Mouse (Mus musculus) left cerebral cortex, postnatal 14 days (tissue): Measurements from ENCODE around the gene Kdm1a. TPM values are rescaled to one million over a fixed set of nuclear protein-coding genes. Genes with fewer than 3 reads are reported as not detected.

ENCODE experiments used
- DNase-seq, 2 experiments: peaks; one replicate each; pipeline ENCODE4 v3.0.0; 2021 to 2022; ENCODE audit warnings: low spot score in 2 of 2, mixed read lengths in 1 of 2
- intact Hi-C: fragments of 180-260 bp; cut with DNase I; formaldehyde crosslinking; loops from one replicate; pipeline ENCODE4 v1.15.1; 2025
- long read RNA-seq, 2 experiments: library from polyadenylated mRNA; stranded (forward); transcript quantifications; one replicate each; pipeline ENCODE4 v2.0.0; 2021
- total RNA-seq, 2 experiments: library from RNA; stranded (reverse); gene quantifications; 2 replicates each; pipeline ENCODE4 v1.2.3; 2021

Kdm1a gene
- total RNA-seq, result 100 to 1,000 TPM; 104 to 105 TPM
- long read RNA-seq, experiment 1, transcript Kdm1a-203 (19 exons, 3,008 nt), result minor isoform, 49 of 123 reads
- long read RNA-seq, experiment 1, transcript Kdm1a-202 (20 exons, 3,028 nt), result major isoform, 59 of 123 reads
- long read RNA-seq, experiment 1, partial matches to known transcripts, result 8 of 123 reads
- long read RNA-seq, experiment 1, other reads (novel, unspliced or antisense), result 5 of 123 reads
- long read RNA-seq, experiment 2, transcript Kdm1a-202 (20 exons, 3,028 nt), result major isoform, 60 of 131 reads
- long read RNA-seq, experiment 2, transcript Kdm1a-203 (19 exons, 3,008 nt), result minor isoform, 58 of 131 reads
- long read RNA-seq, experiment 2, partial matches to known transcripts, result 6 of 131 reads
- long read RNA-seq, experiment 2, other reads (novel, unspliced or antisense), result 7 of 131 reads

DNA sequence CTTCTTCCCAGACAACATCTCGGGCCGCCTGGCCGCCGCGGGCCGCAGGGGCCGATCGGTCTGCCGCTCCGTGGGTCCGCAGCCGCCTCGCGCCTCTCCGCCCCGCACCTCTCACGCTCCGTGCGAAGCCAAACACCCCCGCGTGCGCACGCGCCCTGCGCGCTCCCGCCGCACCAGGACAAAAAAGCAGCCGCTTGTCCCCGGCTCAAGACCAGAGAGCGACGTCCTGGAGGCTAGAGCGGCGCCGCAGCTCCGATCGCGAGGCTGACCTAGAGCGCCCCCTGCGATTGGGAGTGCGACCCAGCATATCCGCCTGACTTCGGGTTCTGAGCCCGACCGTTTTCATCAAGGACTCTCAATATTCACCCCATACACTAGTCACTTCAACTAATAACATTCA, at the start of gene Kdm1a:
Gene Kdm1a (minus strand): TSS at position 156 of the 400 bp plus-strand sequence.
- intact Hi-C loops, result no loop called here
- DNase-seq, result peak; percentile 96 to 97

GRCm38 (mm10) chr4:136651882-136652527, 49.5 kb upstream of the Kdm1a start:
- DNase-seq, result peak; percentile 44 to 80
- intact Hi-C loops, result loop anchor here (2.0 to 5.0 kb wide), 2 partner anchors 225 to 325 kb away; no protein-coding TSS in a partner anchor

DNA sequence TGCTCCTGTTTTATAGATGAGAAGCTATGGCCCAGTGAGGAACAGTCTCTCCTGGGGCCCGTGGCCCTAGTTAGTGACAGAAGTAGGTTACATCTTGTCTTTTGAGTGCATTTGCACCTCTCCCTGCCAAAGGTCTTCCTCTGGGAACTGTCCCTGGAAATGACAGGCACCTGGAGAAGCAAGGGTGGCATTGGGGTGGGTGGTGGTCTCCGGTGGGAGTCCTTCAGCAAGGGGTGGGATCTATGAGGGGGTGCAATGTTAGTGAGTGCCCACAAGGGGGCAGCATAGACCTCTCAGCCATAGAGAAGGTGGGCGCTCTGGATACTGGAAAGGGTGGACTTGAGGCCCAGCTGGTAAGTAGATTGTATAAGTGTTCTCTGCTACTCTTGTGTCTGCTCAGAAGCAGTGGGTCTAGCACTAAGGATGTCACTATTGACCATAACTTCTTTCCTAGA, 48.9 kb upstream of the Kdm1a start:
- DNase-seq, result peak in 1 of 2 experiments; percentile 76
- intact Hi-C loops, result loop anchor here (2.0 to 5.0 kb wide), 2 partner anchors 225 to 326 kb away; no protein-coding TSS in a partner anchor

DNA sequence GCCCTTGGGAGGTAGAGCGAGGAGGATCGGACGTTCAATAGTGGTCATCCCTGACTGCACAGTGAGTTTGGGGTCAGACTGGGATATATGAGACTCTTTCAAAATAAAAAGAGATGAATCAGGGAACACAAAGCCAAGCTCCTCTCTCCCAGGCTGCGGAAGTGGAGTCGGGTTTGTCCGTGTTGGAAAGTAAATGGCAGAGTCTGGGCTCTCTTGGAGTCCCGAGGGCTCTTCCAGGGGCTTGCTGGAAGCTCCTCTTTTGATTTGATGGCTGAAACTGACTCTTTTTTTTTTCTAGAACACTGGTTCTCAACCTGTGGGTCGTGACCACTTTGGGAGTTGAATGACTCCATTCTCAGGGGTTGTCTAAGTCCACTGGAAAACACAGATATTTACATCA, 47.7 kb upstream of the Kdm1a start:
- intact Hi-C loops, result loop anchor here (2.0 to 5.0 kb wide), 2 partner anchors 227 to 327 kb away; no protein-coding TSS in a partner anchor
- DNase-seq, result no peak

GRCm38 (mm10) chr4:136649480-136650196, 47.1 kb upstream of the Kdm1a start:
- peak; percentile 37 to 52 for DNase-seq
- intact Hi-C loops, result loop anchor here (2.0 to 5.0 kb wide), 3 partner anchors 227 to 423 kb away; no protein-coding TSS in a partner anchor

- DNase-seq, result peak; percentile 91 to 92
- intact Hi-C loops, result loop anchor here (5.0 kb wide), 1 partner anchor 423 kb away; no protein-coding TSS in a partner anchor
Measured at GRCm38 (mm10) chr4:136648922-136649479, 46.5 kb upstream of the Kdm1a start.

DNA sequence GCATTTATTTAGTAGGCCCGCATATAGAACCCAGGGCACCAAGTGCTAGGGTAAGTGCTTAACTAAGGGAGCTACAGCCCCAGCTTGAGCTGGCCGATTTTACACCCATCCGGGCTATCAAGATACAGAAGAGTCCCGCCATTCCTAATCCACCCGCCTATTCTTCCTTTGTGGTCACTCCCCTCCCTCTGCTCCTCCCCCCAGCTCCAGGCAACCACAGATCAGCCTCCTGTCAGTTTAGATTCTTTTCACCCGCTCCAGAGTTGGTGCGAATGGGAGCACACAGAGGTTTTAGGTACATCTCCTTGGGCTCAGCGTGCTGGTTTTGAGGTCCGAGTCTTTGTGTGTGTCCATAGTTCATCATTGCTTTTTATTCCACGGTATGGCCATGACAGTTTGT, 36.4 kb upstream of the Kdm1a start:
- DNase-seq, result no peak
- intact Hi-C loops, result no loop called here

DNA sequence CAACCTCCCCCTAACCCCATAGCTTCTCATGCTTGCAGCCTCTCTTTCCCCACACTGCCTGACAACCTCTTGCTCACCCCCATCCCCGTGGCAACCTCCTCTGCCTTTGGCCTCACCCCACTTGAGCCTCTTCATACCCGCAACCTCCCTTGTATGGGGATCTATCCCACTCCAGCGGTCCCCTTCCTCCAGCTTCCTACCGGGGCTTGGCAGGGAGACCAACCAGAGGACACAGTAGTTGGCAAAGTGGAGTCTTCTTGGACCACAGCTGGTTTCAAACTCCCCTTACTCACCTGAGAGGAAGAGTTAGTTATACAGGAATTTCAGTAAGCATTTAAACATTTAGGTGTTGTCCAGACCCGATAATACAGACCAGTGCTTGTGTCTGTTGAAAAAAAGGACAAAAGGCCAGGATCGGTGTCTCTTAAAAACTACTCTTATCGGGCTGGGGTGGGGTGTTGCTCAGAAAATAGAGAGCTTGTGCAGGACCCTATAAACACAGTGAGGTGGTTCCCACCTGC, 35.8 kb upstream of the Kdm1a start:
- intact Hi-C loops, result no loop called here
- no peak for DNase-seq

DNA sequence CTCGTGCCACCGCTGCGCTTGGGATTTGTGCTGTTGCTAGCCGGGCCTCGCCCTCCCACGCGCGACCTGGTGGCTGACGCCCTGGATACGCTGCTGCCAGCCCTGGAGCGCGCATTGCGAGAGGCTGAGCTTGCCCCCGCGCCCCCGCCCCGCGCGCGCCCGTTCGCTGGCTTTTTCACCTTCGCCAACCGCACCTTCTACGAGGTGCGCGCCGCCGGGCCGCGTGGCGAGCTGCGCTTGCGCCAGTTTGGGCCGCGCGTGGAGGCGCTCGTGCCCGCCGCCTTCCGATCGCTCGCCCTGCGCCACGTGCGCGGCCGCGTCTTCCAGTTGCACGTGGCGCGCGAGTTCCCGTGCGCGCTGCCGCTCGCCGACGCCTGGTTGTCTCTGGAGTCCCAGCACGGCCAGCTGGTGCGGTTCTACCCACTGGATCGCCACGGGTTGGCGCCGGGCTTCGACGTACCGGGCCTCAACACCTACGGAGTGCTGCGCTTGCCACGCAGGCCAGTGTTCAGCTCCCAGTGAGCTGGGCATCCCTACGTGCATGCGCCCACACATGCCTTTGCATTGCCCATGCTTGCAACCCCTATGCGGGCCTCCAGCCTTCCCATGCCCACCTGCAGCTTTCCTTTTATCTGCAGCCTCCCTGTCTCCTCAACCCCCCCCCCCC, 35.2 kb upstream of the Kdm1a start:
- peak; percentile 82 to 90 for DNase-seq
- intact Hi-C loops, result no loop called here

GRCm38 (mm10) chr4:136636983-136637562, 34.5 kb upstream of the Kdm1a start:
- DNase-seq, result no peak
- intact Hi-C loops, result no loop called here

- DNase-seq, result no peak
- intact Hi-C loops, result no loop called here
Measured at GRCm38 (mm10) chr4:136636511-136636910, 34.0 kb upstream of the Kdm1a start.

GRCm38 (mm10) chr4:136635995-136636394, 33.5 kb upstream of the Kdm1a start:
- no peak for DNase-seq
- intact Hi-C loops, result no loop called here

GRCm38 (mm10) chr4:136631237-136631994, 28.9 kb upstream of the Kdm1a start:
- intact Hi-C loops, result no loop called here
- DNase-seq, result peak; percentile 65 to 88

- intact Hi-C loops, result loop anchor here (10.0 kb wide), 1 partner anchor 382 kb away; the partner anchor contains the start of gene Tcea3
- DNase-seq, result no peak
Measured at GRCm38 (mm10) chr4:136626590-136626989, 24.1 kb upstream of the Kdm1a start.

GRCm38 (mm10) chr4:136622388-136622787, 19.9 kb upstream of the Kdm1a start, which contains the start of gene Lactbl1:
Gene Lactbl1, plus strand, starts transcription at chr4:136622621.
- DNase-seq, result no peak
- intact Hi-C loops, result loop anchor here (2.0 to 10.0 kb wide), 2 partner anchors 254 to 378 kb away; partner anchors contain the start of gene Tcea3

- no peak for DNase-seq
- intact Hi-C loops, result loop anchor here (2.0 to 10.0 kb wide), 3 partner anchors 167 to 377 kb away; partner anchors contain the start of gene Tcea3
Measured at GRCm38 (mm10) chr4:136621956-136622355, 19.4 kb upstream of the Kdm1a start.

DNA sequence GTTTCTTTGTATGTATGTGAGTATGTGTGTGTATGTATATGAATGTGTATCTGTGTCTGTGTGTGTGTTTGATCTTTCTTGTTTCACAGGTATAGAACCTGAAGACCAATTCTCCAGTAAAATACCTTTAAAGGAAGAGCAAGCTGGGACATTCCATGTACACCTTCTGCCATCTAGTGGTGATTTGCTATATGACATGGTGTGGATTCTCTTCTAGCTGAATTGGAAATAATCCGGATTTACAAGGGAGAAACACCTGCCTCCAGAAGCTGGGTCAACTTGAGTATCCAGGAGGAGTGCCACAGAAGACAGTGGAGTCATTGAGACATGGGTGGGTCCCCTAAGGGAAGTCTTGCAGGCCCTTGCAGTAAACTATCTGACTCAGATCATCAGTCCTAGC, 18.8 kb upstream of the Kdm1a start:
- intact Hi-C loops, result loop anchor here (2.0 to 10.0 kb wide), 2 partner anchors 167 to 377 kb away; partner anchors contain the start of gene Tcea3
- peak; percentile 79 for DNase-seq
